Mouse (Mus musculus): ENCODE measurements around the gene Gm17387. TPM values are rescaled to one million over a fixed set of nuclear protein-coding genes. Genes with fewer than 3 reads are reported as not detected.

The Gm17387 gene
- polyA plus RNA-seq, 1 experiment from 2014 or later = not detected

Other genes with a start within 250 kb of the Gm17387 start
- gene Syce1, start 241.3 kb upstream of the Gm17387 start, polyA plus RNA-seq (2015; fragmentation: Nextera tagmentation; extraction: Ambion mirVana) = 0.18 and 0.38 TPM in 2 replicates
- gene Zfp941, start 207.0 kb upstream of the Gm17387 start, polyA plus RNA-seq (2015; fragmentation: Nextera tagmentation; extraction: Ambion mirVana) = 0.95 and 1.1 TPM in 2 replicates
- 6.1 and 7.5 TPM in 2 replicates for gene Urah, start 194.1 kb upstream of the Gm17387 start, polyA plus RNA-seq (2015; fragmentation: Nextera tagmentation; extraction: Ambion mirVana)
- gene Scgb1c1, start 183.6 kb upstream of the Gm17387 start, polyA plus RNA-seq (2015; fragmentation: Nextera tagmentation; extraction: Ambion mirVana) = not detected in 2 replicates
- not detected in 2 replicates for gene Odf3, start 181.3 kb upstream of the Gm17387 start, polyA plus RNA-seq (2015; fragmentation: Nextera tagmentation; extraction: Ambion mirVana)
- not detected in 2 replicates for gene Gm45785, start 172.8 kb upstream of the Gm17387 start, polyA plus RNA-seq (2015; fragmentation: Nextera tagmentation; extraction: Ambion mirVana)
- 68.3 and 70.1 TPM in 2 replicates for gene Ric8a, start 172.2 kb upstream of the Gm17387 start, polyA plus RNA-seq (2015; fragmentation: Nextera tagmentation; extraction: Ambion mirVana)
- gene Bet1l, start 171.6 kb upstream of the Gm17387 start, polyA plus RNA-seq (2015; fragmentation: Nextera tagmentation; extraction: Ambion mirVana) = 33.1 and 35.1 TPM in 2 replicates
- 182 and 197 TPM in 2 replicates for gene Psmd13, start 147.2 kb upstream of the Gm17387 start, polyA plus RNA-seq (2015; fragmentation: Nextera tagmentation; extraction: Ambion mirVana)
- 38.6 and 39.2 TPM in 2 replicates for gene Sirt3, start 146.8 kb upstream of the Gm17387 start, polyA plus RNA-seq (2015; fragmentation: Nextera tagmentation; extraction: Ambion mirVana)
- gene Cox8b, start 128.7 kb upstream of the Gm17387 start, polyA plus RNA-seq (2015; fragmentation: Nextera tagmentation; extraction: Ambion mirVana) = 0.45 and 0.62 TPM in 2 replicates
- gene Nlrp6, start 108.2 kb upstream of the Gm17387 start, polyA plus RNA-seq (2015; fragmentation: Nextera tagmentation; extraction: Ambion mirVana) = 71.1 and 80.5 TPM in 2 replicates
- gene Pgghg, start 87.7 kb upstream of the Gm17387 start, polyA plus RNA-seq (2015; fragmentation: Nextera tagmentation; extraction: Ambion mirVana) = 23.4 and 23.6 TPM in 2 replicates
- gene Ifitm5, start 78.8 kb upstream of the Gm17387 start, polyA plus RNA-seq (2015; fragmentation: Nextera tagmentation; extraction: Ambion mirVana) = 2.0 and 2.4 TPM in 2 replicates
- gene Gm45717, start 73.2 kb upstream of the Gm17387 start, polyA plus RNA-seq (2015; fragmentation: Nextera tagmentation; extraction: Ambion mirVana) = 1.0 TPM in 1 of 2 replicates, not detected in the other
- 1,203 and 1,252 TPM in 2 replicates for gene Ifitm2, start 73.1 kb upstream of the Gm17387 start, polyA plus RNA-seq (2015; fragmentation: Nextera tagmentation; extraction: Ambion mirVana)
- 117 and 123 TPM in 2 replicates for gene Ifitm1, start 61.9 kb upstream of the Gm17387 start, polyA plus RNA-seq (2015; fragmentation: Nextera tagmentation; extraction: Ambion mirVana)
- gene Ifitm3, start 18.4 kb upstream of the Gm17387 start, polyA plus RNA-seq (2015; fragmentation: Nextera tagmentation; extraction: Ambion mirVana) = 255 and 269 TPM in 2 replicates
- 1.9 and 2.0 TPM in 2 replicates for gene Ifitm6, start 11.2 kb upstream of the Gm17387 start, polyA plus RNA-seq (2015; fragmentation: Nextera tagmentation; extraction: Ambion mirVana)
- gene B4galnt4, start 32.0 kb downstream of the Gm17387 start, polyA plus RNA-seq (2015; fragmentation: Nextera tagmentation; extraction: Ambion mirVana) = 7.2 and 7.3 TPM in 2 replicates
- 31.3 and 32.4 TPM in 2 replicates for gene Pkp3, start 49.1 kb downstream of the Gm17387 start, polyA plus RNA-seq (2015; fragmentation: Nextera tagmentation; extraction: Ambion mirVana)
- 29.4 and 32.8 TPM in 2 replicates for gene Sigirr, start 71.4 kb downstream of the Gm17387 start, polyA plus RNA-seq (2015; fragmentation: Nextera tagmentation; extraction: Ambion mirVana)
- gene Ano9, start 88.7 kb downstream of the Gm17387 start, polyA plus RNA-seq (2015; fragmentation: Nextera tagmentation; extraction: Ambion mirVana) = 43.6 and 50.1 TPM in 2 replicates
- gene Ptdss2, start 93.3 kb downstream of the Gm17387 start, polyA plus RNA-seq (2015; fragmentation: Nextera tagmentation; extraction: Ambion mirVana) = 59.0 and 60.3 TPM in 2 replicates
- 159 and 160 TPM in 2 replicates for gene Rnh1, start 143.7 kb downstream of the Gm17387 start, polyA plus RNA-seq (2015; fragmentation: Nextera tagmentation; extraction: Ambion mirVana)
- gene Hras, start 164.9 kb downstream of the Gm17387 start, polyA plus RNA-seq (2015; fragmentation: Nextera tagmentation; extraction: Ambion mirVana) = 21.9 and 47.0 TPM in 2 replicates
- gene Lrrc56, start 165.0 kb downstream of the Gm17387 start, polyA plus RNA-seq (2015; fragmentation: Nextera tagmentation; extraction: Ambion mirVana) = 5.3 and 6.5 TPM in 2 replicates
- gene Lmntd2, start 184.9 kb downstream of the Gm17387 start, polyA plus RNA-seq (2015; fragmentation: Nextera tagmentation; extraction: Ambion mirVana) = 4.0 TPM in 2 replicates
- gene Rassf7, start 186.7 kb downstream of the Gm17387 start, polyA plus RNA-seq (2015; fragmentation: Nextera tagmentation; extraction: Ambion mirVana) = 75.6 and 77.5 TPM in 2 replicates
- gene Phrf1, start 199.7 kb downstream of the Gm17387 start, polyA plus RNA-seq (2015; fragmentation: Nextera tagmentation; extraction: Ambion mirVana) = 55.2 and 56.7 TPM in 2 replicates
- 6.5 and 9.1 TPM in 2 replicates for gene Irf7, start 237.3 kb downstream of the Gm17387 start, polyA plus RNA-seq (2015; fragmentation: Nextera tagmentation; extraction: Ambion mirVana)
- gene Cdhr5, start 247.7 kb downstream of the Gm17387 start, polyA plus RNA-seq (2015; fragmentation: Nextera tagmentation; extraction: Ambion mirVana) = 167 and 234 TPM in 2 replicates

All from intestine, embryonic 16.5 days (tissue).